Mouse (Mus musculus): ENCODE data around the gene Stk32b. TPM values are rescaled to one million over a fixed set of nuclear protein-coding genes. Genes with fewer than 3 reads are reported as not detected.

The Stk32b gene
- polyA plus RNA-seq, 1 experiment from 2014 or later, result 2.8 TPM

DNA sequence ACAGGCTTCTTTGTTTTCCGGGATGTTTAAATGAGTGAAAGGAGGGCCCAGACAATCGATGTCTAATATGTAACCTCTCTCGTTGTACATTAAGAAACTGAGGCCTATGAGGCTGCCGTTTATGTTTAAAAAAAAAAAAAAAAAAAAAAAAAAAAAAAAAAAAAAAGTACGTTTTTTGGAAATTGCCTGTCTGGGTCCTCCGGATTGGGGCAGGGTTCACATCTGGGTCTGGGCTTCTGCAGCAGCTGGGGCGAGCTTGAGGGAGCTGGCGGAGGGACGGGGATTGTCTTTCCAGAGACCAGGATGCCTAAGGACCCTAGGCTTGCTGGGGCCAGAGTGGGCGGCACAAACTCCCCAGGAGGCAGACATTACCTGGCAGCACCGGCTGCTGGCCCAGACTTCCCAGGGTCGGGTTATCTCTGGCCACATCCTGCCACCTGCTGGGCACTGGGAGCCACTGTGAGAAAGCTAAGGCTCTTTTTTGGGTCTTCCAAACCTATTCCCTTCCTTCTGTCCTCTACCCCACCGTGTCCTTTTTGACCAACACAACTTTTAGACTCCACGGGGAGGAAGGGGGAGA lies 503 bp upstream of the Stk32b start:
- H3K4me3 ChIP-seq, result peak overlapping the region; percentile 62
- WGBS, result under 1% methylated on average over 14 of the region's 14 CpGs
- peaks cover 23% of the 10 kb centered on the region for H3K4me1 ChIP-seq (replicated peaks)
- H3K27ac ChIP-seq, result peak overlapping the region; percentile 78
- no peaks in the 10 kb centered on the region for H3K36me3 ChIP-seq
- peak; percentile 74 for DNase-seq (ENCODE audit: low spot score)
- H3K9me3 ChIP-seq, result no peaks in the 10 kb centered on the region
- peaks cover 48% of the 10 kb centered on the region for H3K27me3 ChIP-seq (ENCODE audit: insufficient read depth, poor library complexity, severe bottlenecking)

DNA sequence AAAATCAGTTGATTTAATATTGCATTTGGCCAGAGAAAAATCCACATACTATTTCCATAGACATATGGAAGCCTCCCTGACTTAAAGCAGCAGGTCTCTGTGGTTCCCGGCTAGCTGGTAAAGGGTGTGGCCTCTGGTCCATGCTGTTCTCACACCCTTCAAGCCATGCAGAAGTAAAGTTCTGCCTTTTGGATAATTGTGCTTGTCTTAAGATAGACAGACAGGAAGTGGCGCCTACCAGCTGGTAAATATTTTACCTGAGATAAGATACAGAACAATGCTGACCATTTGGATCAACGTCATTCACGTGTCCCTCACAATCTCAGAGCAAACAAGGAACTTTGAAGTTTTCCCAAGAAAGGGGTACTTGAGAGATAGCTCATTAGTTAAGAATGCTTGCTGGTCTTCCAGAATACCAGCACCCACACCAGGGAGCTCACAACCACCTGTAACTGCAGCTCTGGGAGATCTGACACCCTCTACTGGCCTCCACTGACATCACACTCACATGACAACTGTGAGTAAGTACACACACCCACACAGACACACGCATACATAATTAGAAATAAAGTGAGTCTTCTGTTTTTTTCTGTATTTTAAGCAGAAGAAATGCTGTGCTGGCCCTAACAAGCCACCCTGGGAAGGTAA lies 7.6 kb downstream of the Stk32b start:
- H3K4me1 ChIP-seq (replicated peaks), result peaks cover 4% of the 10 kb centered on the region; the same call in 1 of the 2 replicates
- H3K36me3 ChIP-seq, result no peaks in the 10 kb centered on the region
- WGBS, result 92% methylated on average over 5 of the region's 5 CpGs
- no peak for DNase-seq (ENCODE audit: low spot score)
- no peak overlapping the region for H3K27ac ChIP-seq
- H3K4me3 ChIP-seq, result no peak overlapping the region
- no peaks in the 10 kb centered on the region for H3K27me3 ChIP-seq (ENCODE audit: insufficient read depth, poor library complexity, severe bottlenecking)
- H3K9me3 ChIP-seq, result peaks cover 6% of the 10 kb centered on the region; the same call in 1 of the 2 replicates

DNA sequence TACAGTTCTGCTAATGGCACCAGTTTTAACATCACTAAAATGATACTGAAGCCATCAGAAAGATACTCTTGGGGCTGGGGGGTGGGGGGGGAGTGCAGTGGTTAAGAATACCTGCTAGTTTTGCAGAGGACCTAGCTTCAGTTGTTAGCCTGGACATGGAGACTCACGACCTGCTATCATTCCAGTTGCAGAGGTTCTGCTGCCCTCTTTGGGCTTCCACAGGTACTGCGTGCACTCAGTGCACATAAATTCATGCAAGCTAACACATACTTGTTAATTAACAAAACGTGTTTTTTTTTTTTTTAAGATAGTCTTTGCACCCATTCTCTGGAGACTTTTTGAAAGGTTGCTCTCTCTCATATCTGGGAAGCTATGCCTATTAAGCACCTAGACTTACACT lies 8.8 kb downstream of the Stk32b start:
- peak; percentile 14 for DNase-seq (ENCODE audit: low spot score)
- no peak overlapping the region for H3K27ac ChIP-seq
- H3K36me3 ChIP-seq, result no peaks in the 10 kb centered on the region
- no peaks in the 10 kb centered on the region for H3K4me1 ChIP-seq (replicated peaks)
- H3K4me3 ChIP-seq, result no peak overlapping the region
- no peaks in the 10 kb centered on the region for H3K27me3 ChIP-seq (ENCODE audit: insufficient read depth, poor library complexity, severe bottlenecking)
- 59% methylated on average over 3 of the region's 3 CpGs for WGBS
- peaks cover 6% of the 10 kb centered on the region; the same call in 1 of the 2 replicates for H3K9me3 ChIP-seq

DNA sequence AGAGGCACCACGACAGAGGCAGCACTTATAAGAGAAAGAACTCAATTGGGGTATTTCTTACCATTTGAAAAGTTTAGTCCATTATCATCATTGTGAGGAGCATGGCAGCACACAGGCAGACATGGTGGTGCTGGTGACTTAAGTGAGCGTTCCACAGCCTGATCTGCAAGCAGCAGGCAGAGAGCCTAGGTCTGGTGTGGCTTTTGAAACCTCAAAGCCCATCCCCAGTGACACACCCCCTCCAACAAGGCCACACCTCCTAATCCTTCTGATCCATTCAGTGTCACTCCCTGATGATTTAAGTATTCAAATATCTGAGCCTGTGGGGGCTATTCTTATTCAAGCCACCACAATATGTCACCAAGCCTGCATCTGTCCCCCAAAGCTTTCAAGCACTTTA lies 12.0 kb downstream of the Stk32b start:
- no peak overlapping the region for H3K4me3 ChIP-seq
- H3K27me3 ChIP-seq (ENCODE audit: insufficient read depth, poor library complexity, severe bottlenecking), result no peaks in the 10 kb centered on the region
- WGBS, result 82% methylated on average over 2 of the region's 2 CpGs
- H3K27ac ChIP-seq, result no peak overlapping the region
- H3K9me3 ChIP-seq, result peaks cover 6% of the 10 kb centered on the region; the same call in 1 of the 2 replicates
- DNase-seq (ENCODE audit: low spot score), result no peak
- no peaks in the 10 kb centered on the region for H3K4me1 ChIP-seq (replicated peaks)
- H3K36me3 ChIP-seq, result no peaks in the 10 kb centered on the region

DNA sequence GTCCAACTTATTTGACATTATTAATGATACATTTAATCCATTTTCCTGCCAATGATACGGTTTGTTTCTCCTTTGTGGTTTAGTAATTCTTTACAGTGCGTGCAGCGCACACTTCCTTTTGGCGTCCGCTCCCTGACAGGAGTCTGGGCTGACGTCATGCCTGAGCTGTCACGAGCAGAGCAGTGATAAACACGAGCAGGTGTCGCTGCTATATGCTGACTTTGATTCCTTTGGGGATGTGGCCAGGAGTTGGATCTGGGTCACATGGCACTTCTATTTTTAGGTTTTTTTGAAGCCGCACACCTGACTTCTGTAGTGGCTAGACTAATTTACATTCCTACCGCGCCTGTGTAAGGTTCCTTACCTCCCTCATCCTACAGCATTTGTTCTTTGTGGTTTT lies 17.2 kb downstream of the Stk32b start:
- no peak for DNase-seq (ENCODE audit: low spot score)
- Histone ChIP-seq H3K27ac (no peak overlapping the region), H3K27me3 (ENCODE audit: insufficient read depth, poor library complexity, severe bottlenecking) (no peaks in the 10 kb centered on the region), H3K36me3 (no peaks in the 10 kb centered on the region), H3K4me3 (no peak overlapping the region), H3K4me1 (replicated peaks) (peaks cover 16% of the 10 kb centered on the region), H3K9me3 (no peaks in the 10 kb centered on the region)
- 88% methylated on average over 12 of the region's 12 CpGs for WGBS

DNA sequence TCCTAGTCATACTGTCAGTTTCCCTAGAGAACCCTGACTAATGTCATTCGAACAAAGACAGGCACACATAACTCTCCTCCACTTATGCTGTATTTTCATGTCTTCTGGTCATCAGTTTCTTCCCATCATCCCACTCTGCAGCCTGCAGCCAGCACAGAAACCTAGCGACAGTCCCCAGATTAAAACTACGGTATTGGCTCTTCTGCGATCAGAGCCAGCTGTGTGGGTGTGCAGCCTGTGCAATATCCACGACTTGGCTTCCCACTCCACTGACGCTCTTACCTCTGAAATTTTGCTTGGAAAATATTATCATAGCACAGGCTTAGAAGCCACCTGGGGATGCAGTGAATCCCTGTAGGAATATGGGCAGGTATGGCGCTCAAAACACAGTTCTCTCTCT lies 19.7 kb downstream of the Stk32b start:
- H3K4me1 ChIP-seq (replicated peaks), result peaks cover 21% of the 10 kb centered on the region
- 94% methylated on average over 7 of the region's 7 CpGs for WGBS
- no peak overlapping the region for H3K27ac ChIP-seq
- H3K4me3 ChIP-seq, result no peak overlapping the region
- no peaks in the 10 kb centered on the region for H3K27me3 ChIP-seq (ENCODE audit: insufficient read depth, poor library complexity, severe bottlenecking)
- no peaks in the 10 kb centered on the region for H3K9me3 ChIP-seq
- DNase-seq (ENCODE audit: low spot score), result no peak
- H3K36me3 ChIP-seq, result no peaks in the 10 kb centered on the region

DNA sequence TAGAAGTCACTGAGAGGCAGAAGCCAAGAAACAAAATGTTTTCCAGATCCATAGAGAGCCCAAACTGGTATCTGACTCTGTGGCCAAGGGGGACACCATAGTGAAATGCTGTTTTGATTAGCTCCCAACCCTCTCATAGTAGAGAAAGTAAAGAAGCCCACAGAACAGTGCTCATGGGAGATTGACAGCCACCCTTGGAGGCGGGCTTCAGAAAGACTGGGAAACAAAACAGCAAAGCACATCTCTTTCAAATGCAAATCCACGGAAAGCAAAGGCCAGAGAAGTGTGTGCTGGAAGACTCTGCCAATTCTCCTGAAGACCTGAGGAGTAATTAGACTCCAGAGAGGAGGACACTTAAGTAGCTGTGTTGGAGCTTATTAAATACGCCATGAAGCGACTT lies 21.2 kb downstream of the Stk32b start:
- Histone ChIP-seq H3K36me3 (no peaks in the 10 kb centered on the region), H3K4me3 (no peak overlapping the region), H3K4me1 (replicated peaks) (peaks cover 21% of the 10 kb centered on the region), H3K27ac (peak overlapping the region; percentile 35; the same call in 1 of the 2 replicates), H3K27me3 (ENCODE audit: insufficient read depth, poor library complexity, severe bottlenecking) (no peaks in the 10 kb centered on the region), H3K9me3 (no peaks in the 10 kb centered on the region)
- DNase-seq (ENCODE audit: low spot score), result peak; percentile 24
- WGBS, result 27% methylated on average over 4 of the region's 4 CpGs

DNA sequence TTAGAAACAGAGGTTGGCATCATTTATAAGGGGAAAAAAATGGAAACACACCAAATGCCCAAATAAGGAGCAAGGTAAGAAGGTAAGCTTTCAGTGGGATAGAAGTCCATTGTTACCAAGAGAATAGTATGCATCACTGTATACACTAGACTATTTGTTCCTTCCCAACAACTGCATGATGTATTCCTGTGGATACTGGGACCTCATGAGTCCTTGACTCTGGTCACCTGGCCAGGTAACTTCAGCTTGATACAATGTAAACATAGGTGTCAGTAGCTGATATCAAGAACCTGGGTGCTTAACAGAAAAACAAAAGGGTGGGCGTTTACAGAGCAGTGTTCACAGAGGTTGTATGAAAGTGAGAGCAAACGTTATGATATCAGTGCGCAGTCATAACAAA lies 24.2 kb downstream of the Stk32b start:
- Histone ChIP-seq H3K27me3 (ENCODE audit: insufficient read depth, poor library complexity, severe bottlenecking) (no peaks in the 10 kb centered on the region), H3K9me3 (no peaks in the 10 kb centered on the region), H3K4me3 (no peak overlapping the region), H3K4me1 (replicated peaks) (peaks cover 21% of the 10 kb centered on the region), H3K27ac (no peak overlapping the region), H3K36me3 (no peaks in the 10 kb centered on the region)
- WGBS, result 83% methylated on average over 3 of the region's 3 CpGs
- no peak for DNase-seq (ENCODE audit: low spot score)

DNA sequence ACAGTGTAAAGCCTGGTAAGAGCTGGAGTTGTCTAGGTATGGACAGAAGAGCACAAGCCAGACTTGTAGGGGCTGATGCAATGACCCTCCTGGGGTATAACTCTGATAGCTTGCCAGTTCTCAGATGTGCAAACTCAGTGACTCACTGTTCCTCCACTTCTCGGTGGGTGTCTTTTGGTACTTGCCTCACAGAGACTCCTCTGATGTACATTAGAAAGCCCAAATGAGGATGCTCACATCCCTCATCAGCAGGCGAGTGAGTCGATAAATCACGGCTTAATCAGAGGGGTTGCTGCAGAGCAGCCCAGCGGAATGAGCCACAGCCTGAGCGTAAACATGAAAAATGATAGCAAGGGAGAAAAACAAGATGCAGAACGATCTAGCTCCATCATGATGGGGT lies 46.2 kb downstream of the Stk32b start:
- 92% methylated on average over 7 of the region's 7 CpGs for WGBS
- no peaks in the 10 kb centered on the region for H3K9me3 ChIP-seq
- DNase-seq (ENCODE audit: low spot score), result no peak
- H3K27me3 ChIP-seq (ENCODE audit: insufficient read depth, poor library complexity, severe bottlenecking), result no peaks in the 10 kb centered on the region
- no peaks in the 10 kb centered on the region for H3K36me3 ChIP-seq
- H3K4me1 ChIP-seq (replicated peaks), result no peaks in the 10 kb centered on the region
- H3K4me3 ChIP-seq, result no peak overlapping the region
- H3K27ac ChIP-seq, result no peak overlapping the region

DNA sequence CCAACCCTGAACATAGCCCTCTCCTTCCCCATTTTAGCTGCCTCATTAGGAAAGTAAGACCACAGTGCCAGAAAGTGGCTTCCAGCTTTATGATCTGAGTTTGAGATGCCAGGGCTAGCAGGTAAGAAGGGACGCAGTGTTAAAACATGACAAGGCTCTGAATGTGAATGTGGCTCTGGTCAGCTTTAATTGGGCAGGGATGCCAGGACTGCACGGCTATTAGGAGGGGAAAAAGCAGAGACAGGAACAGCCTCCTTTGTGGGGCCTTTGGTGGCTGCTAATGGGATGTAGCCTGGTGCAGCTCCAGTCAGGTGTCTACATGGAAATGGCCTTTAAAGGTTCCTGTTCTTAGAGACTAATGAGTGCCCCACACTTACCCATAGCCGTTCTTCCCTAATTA lies 52.0 kb downstream of the Stk32b start:
- 88% methylated on average over 3 of the region's 3 CpGs for WGBS
- Histone ChIP-seq H3K4me1 (replicated peaks) (no peaks in the 10 kb centered on the region), H3K9me3 (no peaks in the 10 kb centered on the region), H3K27me3 (ENCODE audit: insufficient read depth, poor library complexity, severe bottlenecking) (no peaks in the 10 kb centered on the region), H3K36me3 (no peaks in the 10 kb centered on the region), H3K4me3 (no peak overlapping the region), H3K27ac (no peak overlapping the region)
- no peak for DNase-seq (ENCODE audit: low spot score)

DNA sequence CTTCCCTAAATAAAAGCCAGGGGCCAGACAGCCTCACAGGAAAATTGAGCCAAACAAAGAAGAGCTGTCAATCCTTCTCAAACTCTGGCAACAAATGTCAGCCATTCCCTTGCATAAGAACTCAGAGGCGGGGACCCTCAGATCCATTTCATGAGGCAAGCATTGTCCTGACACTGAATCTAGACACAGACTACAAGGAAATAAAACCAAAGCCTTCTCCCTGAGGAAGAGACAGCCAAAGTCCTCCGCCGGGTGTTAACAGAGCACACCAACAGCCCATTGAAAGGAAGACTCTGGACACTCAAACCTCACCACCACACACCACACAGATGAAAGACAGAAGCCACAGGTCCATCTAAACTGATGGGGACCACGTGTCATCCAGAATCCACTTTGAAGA lies 57.8 kb downstream of the Stk32b start:
- H3K27me3 ChIP-seq (ENCODE audit: insufficient read depth, poor library complexity, severe bottlenecking), result no peaks in the 10 kb centered on the region
- no peaks in the 10 kb centered on the region for H3K9me3 ChIP-seq
- peaks cover 12% of the 10 kb centered on the region for H3K4me1 ChIP-seq (replicated peaks)
- WGBS, result 65% methylated on average over 4 of the region's 4 CpGs
- no peaks in the 10 kb centered on the region for H3K36me3 ChIP-seq
- H3K27ac ChIP-seq, result no peak overlapping the region
- DNase-seq (ENCODE audit: low spot score), result no peak
- H3K4me3 ChIP-seq, result no peak overlapping the region

DNA sequence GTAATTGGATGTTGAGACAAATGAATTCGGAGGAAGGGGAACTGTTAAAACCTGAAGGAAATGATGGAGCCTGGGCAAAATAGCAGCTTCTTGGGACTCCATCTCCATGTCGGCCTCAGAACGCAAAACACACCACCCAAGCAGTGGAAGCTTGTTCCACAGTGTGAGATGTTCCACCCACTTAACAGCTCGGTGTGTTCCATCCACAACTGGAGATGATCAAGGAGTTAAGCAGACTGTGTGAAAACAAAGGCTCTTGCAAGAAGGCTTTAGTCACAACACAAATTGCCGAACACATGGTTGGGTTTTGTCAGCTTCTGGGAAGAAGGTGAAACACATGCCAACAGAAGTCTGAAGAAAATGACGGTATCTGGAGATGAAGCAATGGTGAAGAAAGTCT lies 59.2 kb downstream of the Stk32b start:
- peaks cover 12% of the 10 kb centered on the region for H3K4me1 ChIP-seq (replicated peaks)
- H3K27me3 ChIP-seq (ENCODE audit: insufficient read depth, poor library complexity, severe bottlenecking), result no peaks in the 10 kb centered on the region
- WGBS, result 87% methylated on average over 6 of the region's 6 CpGs
- no peak for DNase-seq (ENCODE audit: low spot score)
- no peak overlapping the region for H3K27ac ChIP-seq
- H3K9me3 ChIP-seq, result no peaks in the 10 kb centered on the region
- H3K4me3 ChIP-seq, result no peak overlapping the region
- H3K36me3 ChIP-seq, result no peaks in the 10 kb centered on the region

DNA sequence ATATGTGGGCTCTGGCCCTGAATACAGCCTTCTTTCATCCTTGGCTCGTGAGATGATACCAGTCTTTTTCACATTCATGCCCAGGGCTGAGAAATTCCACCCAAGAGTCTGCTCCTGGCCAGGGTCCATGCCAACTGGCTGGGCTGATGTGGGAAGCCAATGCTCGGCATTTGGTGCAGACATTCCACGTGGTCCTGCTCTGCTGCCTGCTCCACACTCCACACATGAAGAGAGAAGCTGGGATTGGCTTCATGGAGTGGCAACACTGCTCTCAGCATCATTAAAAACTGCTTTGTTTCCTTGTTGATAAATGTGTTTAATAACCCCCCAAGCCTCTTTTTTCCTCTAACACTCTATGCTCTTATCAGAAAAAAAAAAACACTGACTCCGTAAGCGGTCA lies 61.8 kb downstream of the Stk32b start:
- H3K4me1 ChIP-seq (replicated peaks), result peaks cover 15% of the 10 kb centered on the region
- H3K36me3 ChIP-seq, result no peaks in the 10 kb centered on the region
- no peak overlapping the region for H3K27ac ChIP-seq
- 88% methylated on average over 5 of the region's 5 CpGs for WGBS
- H3K4me3 ChIP-seq, result no peak overlapping the region
- no peaks in the 10 kb centered on the region for H3K9me3 ChIP-seq
- DNase-seq (ENCODE audit: low spot score), result no peak
- H3K27me3 ChIP-seq (ENCODE audit: insufficient read depth, poor library complexity, severe bottlenecking), result no peaks in the 10 kb centered on the region

Data from hindbrain, embryonic 10.5 days (tissue).